Mouse (Mus musculus) small intestine, adult 2 months (tissue): Measurements from ENCODE around the gene Tbc1d17. TPM values are rescaled to one million over a fixed set of nuclear protein-coding genes. Genes with fewer than 3 reads are reported as not detected.

ENCODE experiments used
- H3K27ac ChIP-seq: fragments of 200-500 bp; 2 replicates; pipeline ENCODE4 v1.5.1; 2012; ENCODE audit warnings: low read depth, low read length, control low read depth, inconsistent platforms; ENCODE audit not compliant: insufficient read depth
- H3K27me3 ChIP-seq: fragments of 200-500 bp; 2 replicates; pipeline ENCODE4 v1.6.1; 2012; ENCODE audit warnings: mild to moderate bottlenecking, moderate library complexity, low read length, inconsistent platforms; ENCODE audit not compliant: control insufficient read depth, insufficient read depth
- H3K36me3 ChIP-seq: fragments of 200-500 bp; 2 replicates; pipeline ENCODE4 v1.6.1; 2012; ENCODE audit warnings: mild to moderate bottlenecking, low read length, control low read depth, inconsistent platforms; ENCODE audit not compliant: control insufficient read depth, insufficient read depth
- H3K4me1 ChIP-seq: fragments of 200-500 bp; 2 replicates; pipeline ENCODE4 v1.6.1; 2012; ENCODE audit warnings: low read length, inconsistent platforms, mixed read lengths; ENCODE audit not compliant: control insufficient read depth, insufficient read depth, insufficient read length
- H3K4me3 ChIP-seq: fragments of 200-500 bp; 2 replicates; pipeline ENCODE4 v1.5.1; 2012; ENCODE audit warnings: low read depth, mild to moderate bottlenecking, control low read depth, inconsistent platforms, low read length, moderate library complexity
- CTCF ChIP-seq: fragments of 200-500 bp; IDR thresholded peaks from 2 replicates; pipeline ENCODE4 v1.5.1; 2012; ENCODE audit warnings: low read depth, mild to moderate bottlenecking, control low read depth, inconsistent platforms, low read length, moderate library complexity, mixed read lengths; ENCODE audit not compliant: insufficient replicate concordance, insufficient read length; ENCODE audit errors: extremely low read depth
- POLR2A ChIP-seq: fragments of 200-500 bp; IDR thresholded peaks from 2 replicates; pipeline ENCODE4 v1.6.1; 2012; ENCODE audit warnings: low read depth, mild to moderate bottlenecking, control low read depth, inconsistent platforms, low read length, moderate library complexity
- WGBS: fragments of 180-500 bp; shearing (Covaris S2); methylation state at CpG from one replicate; pipeline ENCODE4 v1.1.7; 2018; 5-methylcytosine and 5-hydroxymethylcytosine counted together
- polyA plus RNA-seq: library from polyadenylated mRNA; depleted of rRNA; stranded (reverse); fragments of >200 nt; gene quantifications from 2 replicates; pipeline ENCODE4 v1.2.3, GENCODE M21; 2012

Tbc1d17 gene
- polyA plus RNA-seq, 1 experiment = 63.2 TPM

DNA sequence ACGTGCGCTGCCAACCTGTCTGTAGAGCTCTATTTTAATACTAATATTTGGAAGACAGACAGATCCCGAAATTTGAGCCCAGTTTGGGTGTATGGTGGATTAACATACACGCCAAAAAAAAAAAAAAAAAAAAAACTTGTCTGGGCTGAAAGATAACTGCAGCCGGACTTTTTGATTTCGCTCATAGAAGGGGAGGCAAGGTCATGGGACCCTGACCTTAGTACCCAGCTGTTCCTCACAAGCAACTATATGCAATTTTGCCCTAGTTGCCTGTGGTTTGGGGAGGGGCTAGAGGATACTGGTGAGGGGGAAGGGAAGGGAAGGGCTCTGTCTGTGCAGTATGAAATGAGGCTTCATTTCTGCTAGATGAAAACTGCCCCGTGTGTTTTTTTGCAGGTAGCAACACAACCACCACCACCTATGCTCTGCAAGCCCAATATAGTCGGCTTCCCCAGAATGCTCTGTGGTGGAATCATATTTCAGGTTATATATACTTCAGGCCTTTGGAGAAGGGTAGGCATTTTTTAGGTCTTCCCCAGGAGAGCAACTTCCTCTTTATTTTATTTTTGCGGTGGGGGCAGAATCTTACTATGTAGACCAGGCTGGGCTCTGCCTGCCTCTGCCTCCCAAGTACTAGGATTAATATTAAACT, 7.5 kb upstream of the Tbc1d17 start:
- 47% methylated on average over 9 of the region's 9 CpGs for WGBS
- Histone ChIP-seq H3K27ac (peak overlapping the region; percentile 61), H3K36me3 (no peaks in the 10 kb centered on the region; the same call in 1 of the 2 replicates), H3K4me3 (no peak overlapping the region), H3K27me3 (no peaks in the 10 kb centered on the region), H3K4me1 (peaks cover 11% of the 10 kb centered on the region)
- TF ChIP-seq CTCF (no peak), POLR2A (no peak)

DNA sequence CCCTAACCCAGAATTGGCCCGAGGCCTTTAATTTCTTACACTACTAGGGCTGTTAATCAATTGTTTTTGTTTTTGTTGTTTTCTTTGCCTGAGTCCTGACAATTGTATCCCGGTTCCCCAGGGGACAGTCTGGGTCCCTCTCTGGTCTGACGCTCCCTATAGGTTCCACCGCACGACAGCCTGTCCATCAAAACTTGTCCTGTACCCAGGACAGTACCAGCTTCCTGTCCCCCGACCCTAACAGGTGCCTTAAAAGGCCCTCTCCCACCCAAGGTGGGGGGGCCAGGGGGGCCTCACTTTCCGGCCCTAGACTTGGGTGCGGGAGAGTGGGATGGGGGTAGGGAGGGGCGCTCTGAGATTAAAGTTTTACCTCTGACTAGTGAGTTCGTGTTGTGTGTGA, 6.2 kb upstream of the Tbc1d17 start:
- WGBS = 13% methylated on average over 10 of the region's 10 CpGs
- H3K4me1 ChIP-seq = peaks cover 16% of the 10 kb centered on the region

DNA sequence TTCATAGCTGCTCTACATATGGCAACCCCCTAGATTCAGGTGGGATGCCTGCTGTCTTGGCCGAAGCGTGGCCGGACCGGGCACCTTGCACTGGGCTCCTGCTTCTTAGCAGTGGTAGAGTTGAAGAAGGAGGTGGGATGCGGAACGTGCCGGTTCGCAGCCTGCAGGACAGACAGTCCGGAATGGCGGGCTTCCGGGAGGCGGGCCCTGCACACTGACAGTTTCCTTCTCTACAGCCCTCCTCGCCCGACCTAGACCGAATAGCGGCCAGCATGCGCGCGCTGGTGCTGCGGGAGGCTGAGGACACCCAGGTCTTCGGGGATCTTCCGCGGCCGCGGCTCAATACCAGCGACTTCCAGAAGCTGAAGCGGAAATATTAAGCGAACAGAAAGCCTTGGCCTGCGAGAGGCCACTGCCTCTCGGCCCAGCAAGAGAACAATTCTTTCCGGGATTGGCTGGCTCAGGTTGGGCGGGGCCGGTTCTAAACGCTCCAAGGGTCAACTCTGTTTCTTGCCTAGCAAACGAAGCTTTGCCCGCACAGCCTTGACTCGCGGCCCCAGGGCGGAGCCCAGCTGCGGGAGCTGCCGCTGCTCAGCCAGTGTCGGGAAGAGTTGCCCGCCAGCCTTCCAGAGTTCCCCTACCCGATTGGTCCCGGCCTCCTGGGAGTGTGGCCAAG, 5.6 kb upstream of the Tbc1d17 start:
- Histone ChIP-seq H3K36me3 (no peaks in the 10 kb centered on the region), H3K4me1 (peaks cover 16% of the 10 kb centered on the region), H3K4me3 (peak overlapping the region; percentile 86), H3K27me3 (no peaks in the 10 kb centered on the region), H3K27ac (peak overlapping the region; percentile 97)
- 0 out of 2 replicates have a peak, but pooled peaks have one; percentile 3 for TF ChIP-seq CTCF
- TF ChIP-seq POLR2A = peak; percentile 89
- under 1% methylated on average over 45 of the region's 45 CpGs for WGBS

More for the DNA sequence above, 6.2 kb upstream of the Tbc1d17 start:
- Histone ChIP-seq H3K36me3 (no peaks in the 10 kb centered on the region), H3K4me3 (peak overlapping the region; percentile 86), H3K27me3 (no peaks in the 10 kb centered on the region), H3K27ac (peak overlapping the region; percentile 97)
- TF ChIP-seq POLR2A = no peak

DNA sequence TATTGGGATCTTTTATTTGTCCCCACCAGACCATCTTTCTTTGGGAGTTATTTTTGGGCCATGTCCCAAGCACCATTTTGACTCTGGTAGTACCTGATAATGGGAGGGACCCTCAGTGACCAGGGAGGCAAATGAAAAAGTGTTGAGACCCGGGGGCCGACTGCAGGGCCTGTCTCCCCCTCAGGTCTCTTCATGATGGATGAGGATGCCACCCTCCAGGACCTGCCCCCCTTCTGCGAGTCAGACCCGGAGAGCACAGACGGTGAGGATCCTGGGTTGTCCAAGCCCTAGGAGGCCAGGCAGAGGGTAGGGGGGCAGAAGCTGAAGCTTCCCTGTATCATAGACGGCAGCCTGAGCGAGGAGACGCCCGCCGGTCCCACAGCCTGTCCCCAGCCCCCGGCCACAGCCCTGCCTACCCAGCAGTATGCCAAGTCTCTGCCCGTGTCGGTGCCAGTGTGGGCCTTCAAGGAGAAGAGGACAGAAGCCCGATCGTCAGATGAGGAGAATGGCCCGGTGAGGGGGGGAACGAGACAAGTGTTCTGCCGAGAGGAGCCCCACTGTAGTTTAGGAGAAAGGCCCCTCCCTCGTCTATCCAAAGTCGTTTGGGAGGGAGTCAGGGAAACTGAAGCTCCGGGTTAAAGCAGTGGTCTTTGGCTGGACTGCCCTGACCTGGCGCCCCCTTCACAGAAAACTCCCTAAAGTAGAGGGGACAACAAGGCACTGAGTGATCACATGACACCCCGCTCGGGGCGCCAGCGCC, 4.9 kb upstream of the Tbc1d17 start:
- peaks cover 16% of the 10 kb centered on the region for H3K4me1 ChIP-seq
- H3K4me3 ChIP-seq = peak overlapping the region; percentile 86
- H3K27me3 ChIP-seq = no peaks in the 10 kb centered on the region
- no peaks in the 10 kb centered on the region for H3K36me3 ChIP-seq
- TF ChIP-seq CTCF (no peak), POLR2A (no peak)
- WGBS = 12% methylated on average over 26 of the region's 26 CpGs
- peak overlapping the region; percentile 97 for H3K27ac ChIP-seq

DNA sequence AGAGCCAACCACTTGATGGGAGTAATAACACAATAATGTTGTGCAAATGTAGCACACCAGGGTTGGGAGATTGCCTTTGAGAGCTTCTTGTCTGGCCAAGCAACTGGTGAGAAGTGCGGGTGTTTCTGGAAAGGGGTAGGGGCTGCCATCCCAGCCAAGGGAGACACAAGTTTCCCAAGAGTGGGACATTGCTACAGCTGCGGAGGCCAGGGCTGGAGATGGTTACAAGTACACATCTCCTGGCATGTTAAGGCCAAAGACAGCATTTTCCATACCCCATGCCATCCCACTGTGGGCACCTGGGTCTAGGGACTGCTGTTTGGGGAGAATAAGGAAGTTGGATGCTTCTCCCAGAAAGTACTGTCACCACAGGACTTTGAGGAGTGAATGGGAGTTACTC, 4.2 kb upstream of the Tbc1d17 start:
- WGBS = 91% methylated on average over 2 of the region's 2 CpGs
- Histone ChIP-seq H3K4me1 (peaks cover 16% of the 10 kb centered on the region), H3K27me3 (no peaks in the 10 kb centered on the region), H3K36me3 (no peaks in the 10 kb centered on the region), H3K27ac (no peak overlapping the region), H3K4me3 (no peak overlapping the region)
- no peak for TF ChIP-seq POLR2A
- TF ChIP-seq CTCF = no peak

DNA sequence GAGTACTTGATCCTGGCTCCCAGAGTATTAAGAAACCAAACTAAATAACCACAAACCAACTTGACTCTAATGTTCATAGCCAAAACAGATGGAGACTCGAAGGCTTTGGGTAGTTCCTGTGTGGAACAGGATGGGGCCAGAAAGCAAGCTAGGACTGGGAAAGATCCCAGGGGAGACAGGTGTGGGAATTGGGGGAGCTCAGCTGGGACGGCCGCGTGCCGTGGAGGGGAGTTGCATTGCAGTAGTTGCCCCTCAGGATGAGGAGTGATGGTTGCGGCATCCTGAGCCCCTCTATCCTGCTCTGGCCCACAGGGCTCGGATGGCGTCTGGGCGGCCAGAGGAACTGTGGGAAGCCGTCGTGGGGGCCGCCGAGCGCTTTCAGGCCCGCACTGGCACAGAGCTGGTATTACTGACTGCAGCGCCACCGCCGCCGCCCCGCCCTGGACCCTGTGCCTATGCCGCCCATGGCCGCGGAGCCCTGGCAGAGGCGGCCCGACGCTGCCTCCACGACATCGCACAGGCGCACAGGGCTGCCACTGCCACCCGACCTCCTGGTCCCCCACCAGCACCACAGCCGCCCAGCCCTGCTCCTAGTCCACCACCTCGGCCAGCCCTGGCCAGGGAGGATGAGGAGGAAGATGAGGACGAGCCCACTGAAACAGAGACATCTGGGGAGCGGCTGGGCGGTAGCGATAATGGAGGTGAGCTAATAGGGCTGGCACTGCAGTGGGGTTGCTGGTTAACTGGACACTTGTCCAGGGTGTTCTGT, 3.6 kb upstream of the Tbc1d17 start:
- no peak overlapping the region for H3K27ac ChIP-seq
- TF ChIP-seq POLR2A = no peak
- TF ChIP-seq CTCF = no peak
- H3K27me3 ChIP-seq = no peaks in the 10 kb centered on the region
- H3K4me1 ChIP-seq = peaks cover 19% of the 10 kb centered on the region
- no peaks in the 10 kb centered on the region for H3K36me3 ChIP-seq
- 90% methylated on average over 36 of the region's 36 CpGs for WGBS
- H3K4me3 ChIP-seq = no peak overlapping the region
